Mouse (Mus musculus) splenic B cell, adult 2 months (primary cell): ENCODE measurements at regions not wholly inside any gene's neighbourhood (a gene's known extent, or its start where the extent isn't known, plus 50 kb on each side); places are given as distances from the start of the nearest gene placed in this dataset.

Source experiments
- DNase-seq: peaks from one replicate; pipeline ENCODE4 v3.0.0-alpha.2; 2011; ENCODE audit warnings: low read depth, low spot score
- H3K27me3 ChIP-seq: 2 replicates; pipeline ENCODE4 v1.6.1; 2012; ENCODE audit warnings: mild to moderate bottlenecking, low read length, moderate library complexity, mixed read lengths; ENCODE audit not compliant: control insufficient read depth, poor library complexity, insufficient read depth, severe bottlenecking
- H3K36me3 ChIP-seq: 2 replicates; pipeline ENCODE4 v1.6.1; 2012; ENCODE audit warnings: mild to moderate bottlenecking, low read length, moderate library complexity, mixed read lengths; ENCODE audit not compliant: control insufficient read depth, poor library complexity, insufficient read depth, severe bottlenecking

DNA sequence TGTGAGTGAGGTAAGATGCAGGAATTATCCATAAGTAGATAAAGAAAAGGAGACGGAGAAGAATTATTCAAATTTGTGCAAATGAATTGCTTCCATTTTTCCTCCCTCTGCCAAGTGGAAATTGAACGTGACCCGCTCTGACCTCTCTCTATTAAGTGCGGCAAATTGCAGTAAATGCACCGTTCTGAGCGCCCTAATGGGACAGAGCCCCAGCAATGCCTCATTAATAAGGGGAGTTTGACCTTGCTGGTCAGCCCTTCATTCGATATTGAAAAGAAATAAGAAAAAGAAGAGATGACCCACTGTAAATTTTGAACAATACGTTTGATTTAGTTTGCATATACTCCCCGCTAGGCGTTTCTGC lies 137.0 kb downstream of the Gpat3 start:
- DNase-seq: no peak
- Histone ChIP-seq H3K36me3 (no peaks in the 10 kb centered on the region), H3K27me3 (no peaks in the 10 kb centered on the region)

DNA sequence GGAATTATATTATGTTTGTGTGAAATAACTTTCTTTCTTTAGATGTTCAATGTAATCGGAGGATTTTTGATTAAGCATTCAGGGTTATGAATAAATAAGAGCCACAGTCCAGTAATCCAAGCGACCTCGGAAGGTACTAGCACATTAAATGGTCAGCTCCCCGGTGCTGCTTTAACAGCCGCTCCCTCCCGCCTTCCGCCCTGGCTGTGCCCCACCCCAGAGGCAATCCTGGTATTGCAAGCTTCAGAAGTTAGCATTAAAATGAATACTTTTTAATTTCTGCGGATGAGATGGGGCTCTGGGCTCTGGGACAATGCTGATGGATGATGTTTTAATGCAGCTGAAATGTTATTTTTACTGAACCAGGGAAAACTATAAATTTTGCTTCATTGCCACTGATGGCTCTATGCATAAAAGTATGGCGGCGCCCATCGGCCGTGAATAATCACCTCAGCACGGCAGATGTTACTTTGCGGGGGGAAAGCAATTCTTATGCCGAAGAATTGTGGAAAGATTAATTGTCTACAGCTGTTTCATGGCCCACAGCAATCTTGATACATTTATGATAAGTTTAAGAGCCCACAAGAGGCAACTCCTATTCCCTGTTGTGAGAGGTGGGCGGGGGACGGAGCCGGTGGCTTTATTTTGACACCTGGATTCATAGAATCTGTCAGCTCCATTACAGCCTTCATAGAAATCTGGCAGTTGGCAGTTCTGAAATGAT lies 136.5 kb downstream of the Gpat3 start:
- no peaks in the 10 kb centered on the region for H3K27me3 ChIP-seq
- no peaks in the 10 kb centered on the region for H3K36me3 ChIP-seq
- no peak for DNase-seq

DNA sequence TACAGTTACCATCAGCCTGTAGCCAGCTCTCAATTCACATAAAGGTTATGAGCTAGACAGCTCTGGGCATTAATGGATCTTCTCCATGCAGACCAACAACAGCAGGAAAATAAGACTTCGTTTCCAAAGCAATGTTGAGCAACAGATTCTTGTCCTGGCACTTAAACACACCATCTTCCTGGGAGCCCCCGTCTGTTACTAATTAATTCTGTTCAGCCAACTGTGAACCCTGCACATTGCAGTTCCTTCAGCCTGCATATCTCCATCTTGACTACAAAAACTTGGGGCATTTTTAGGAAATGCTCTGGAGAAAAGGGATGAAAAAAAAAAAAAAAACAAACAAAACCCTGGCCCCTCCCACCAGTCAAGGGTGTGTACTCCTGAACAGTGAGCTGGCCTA lies 131.2 kb downstream of the Gpat3 start:
- no peak for DNase-seq
- Histone ChIP-seq H3K36me3 (no peaks in the 10 kb centered on the region), H3K27me3 (no peaks in the 10 kb centered on the region)

DNA sequence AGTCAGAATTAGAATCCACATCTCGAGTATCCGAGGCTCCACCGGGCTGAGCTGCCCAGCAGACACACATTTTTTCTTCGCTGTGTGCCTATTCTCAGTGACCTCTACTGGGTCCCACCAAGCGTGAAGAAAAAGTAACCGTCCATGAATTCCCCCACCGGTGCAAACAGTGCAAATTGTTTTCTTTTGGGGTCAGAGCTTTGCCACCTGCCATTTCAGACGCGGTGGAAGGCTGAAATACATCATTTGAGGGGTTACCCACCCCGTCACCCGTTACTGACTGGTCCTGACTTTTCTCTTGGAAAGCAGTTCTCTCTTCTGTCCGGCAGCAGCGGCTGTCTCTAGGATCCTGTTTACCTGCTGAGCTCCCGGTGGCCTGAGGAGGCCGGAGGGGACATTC lies 105.7 kb downstream of the Gpat3 start:
- Histone ChIP-seq H3K27me3 (no peaks in the 10 kb centered on the region), H3K36me3 (no peaks in the 10 kb centered on the region)
- DNase-seq: no peak
